Mouse (Mus musculus) small intestine, adult 2 months (tissue): Measurements from ENCODE around the gene Dnajc14.

ENCODE experiments used
- CTCF ChIP-seq: fragments of 200-500 bp; IDR thresholded peaks from 2 replicates; pipeline ENCODE4 v1.5.1; 2012; ENCODE audit warnings: low read depth, mild to moderate bottlenecking, control low read depth, inconsistent platforms, low read length, moderate library complexity, mixed read lengths; ENCODE audit not compliant: insufficient replicate concordance, insufficient read length; ENCODE audit errors: extremely low read depth
- POLR2A ChIP-seq: fragments of 200-500 bp; IDR thresholded peaks from 2 replicates; pipeline ENCODE4 v1.6.1; 2012; ENCODE audit warnings: low read depth, mild to moderate bottlenecking, control low read depth, inconsistent platforms, low read length, moderate library complexity

- TF ChIP-seq POLR2A (no peak), CTCF (no peak)
These were observed 62.7 kb downstream of the Dnajc14 start for GRCm38 (mm10) chr10:128866518-128866917.
